Mouse (Mus musculus) T-helper 17 cell (primary cell): ENCODE results near the gene Spag7.

Experiments
- in situ Hi-C, 2 experiments: fragments of 300-600 bp; cut with MboI, MseI; formaldehyde crosslinking; loops; 1 replicate in 1 of 2; 2 replicates in 1 of 2; pipeline ENCODE4 v1.15.1; 2025; ENCODE audit warnings: high pct_unique_total_duplicates in 2 of 2

Spag7 gene

DNA sequence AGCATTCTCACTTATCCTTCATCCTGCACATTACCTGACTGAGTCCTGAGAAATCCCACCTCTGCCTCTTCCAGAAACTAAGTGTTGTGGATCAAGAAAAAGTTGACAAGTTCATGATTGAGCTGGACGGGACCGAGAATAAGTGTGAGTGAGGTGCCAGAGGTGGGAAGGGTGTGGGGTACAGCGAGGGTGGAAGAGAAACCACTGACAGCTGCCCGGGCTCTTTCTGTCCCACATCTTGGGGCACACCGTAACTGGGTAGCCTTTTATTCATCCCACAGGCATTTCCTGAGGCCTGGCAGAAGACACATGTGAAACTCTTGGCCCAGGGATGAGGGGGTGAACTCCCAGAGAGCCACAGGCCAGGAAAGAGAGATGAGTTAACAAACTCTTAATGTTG lies 10.7 kb downstream of the Spag7 start:
- in situ Hi-C loops, result loop anchor here in 1 of 2 experiments (10.0 to 25.0 kb wide), 2 partner anchors 664 to 1571 kb away; partner anchors contain the start of genes Gabarap, Per1, Phf23 and Vamp2

GRCm38 (mm10) chr11:70657991-70658390 lies 11.2 kb downstream of the Spag7 start:
- in situ Hi-C loops, result loop anchor here in 1 of 2 experiments (10.0 to 25.0 kb wide), 2 partner anchors 663 to 1571 kb away; partner anchors contain the start of genes Gabarap, Per1, Phf23 and Vamp2

GRCm38 (mm10) chr11:70657573-70657972 lies 11.6 kb downstream of the Spag7 start:
- in situ Hi-C loops, result loop anchor here in 1 of 2 experiments (10.0 to 25.0 kb wide), 2 partner anchors 663 to 1570 kb away; partner anchors contain the start of genes Gabarap, Per1, Phf23 and Vamp2

- in situ Hi-C loops, result loop anchor here in 1 of 2 experiments (10.0 to 25.0 kb wide), 2 partner anchors 662 to 1570 kb away; partner anchors contain the start of genes Gabarap, Per1, Phf23 and Vamp2
Measured at GRCm38 (mm10) chr11:70656964-70657363, 12.3 kb downstream of the Spag7 start, which contains the start of gene Eno3. Gene Eno3, plus strand, starts transcription at chr11:70657202.

GRCm38 (mm10) chr11:70656456-70656927 lies 12.7 kb downstream of the Spag7 start:
- in situ Hi-C loops, result loop anchor here in 1 of 2 experiments (10.0 to 25.0 kb wide), 2 partner anchors 662 to 1569 kb away; partner anchors contain the start of genes Gabarap, Per1, Phf23 and Vamp2

- in situ Hi-C loops, result loop anchor here in 1 of 2 experiments (10.0 to 25.0 kb wide), 2 partner anchors 661 to 1569 kb away; partner anchors contain the start of genes Gabarap, Per1, Phf23 and Vamp2
Measured at GRCm38 (mm10) chr11:70655571-70656455, 13.4 kb downstream of the Spag7 start.

DNA sequence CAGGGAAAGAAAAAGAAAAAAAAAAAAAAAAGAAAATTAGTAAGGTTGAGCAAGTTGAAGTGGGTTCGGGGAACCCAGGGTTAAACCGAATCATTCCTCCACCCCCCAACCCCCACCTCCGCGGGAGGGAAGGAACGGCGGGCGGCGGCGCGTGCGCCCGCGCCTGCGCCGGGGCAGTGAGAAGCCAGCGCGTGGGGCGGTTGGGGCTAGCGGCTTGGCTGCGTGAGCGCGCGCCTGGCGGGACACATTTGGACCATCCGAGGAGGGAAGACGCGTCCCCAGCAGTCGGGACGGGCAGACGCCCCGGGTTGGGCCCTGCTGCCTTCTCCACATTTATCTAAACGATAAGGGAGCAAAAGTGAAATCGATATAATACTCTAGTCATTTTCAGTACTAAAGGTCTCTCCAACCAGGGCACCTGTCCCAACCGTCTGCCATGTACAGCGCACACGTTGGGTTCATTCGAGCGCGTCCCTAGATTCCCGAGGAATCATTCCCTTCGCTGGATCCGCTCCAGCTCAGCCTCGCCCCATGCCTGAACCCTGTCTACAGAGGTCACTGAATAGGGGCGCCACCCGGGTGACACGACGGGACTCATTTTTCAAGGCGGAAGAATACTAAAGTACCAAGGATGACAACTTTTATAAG lies 14.2 kb downstream of the Spag7 start:
- in situ Hi-C loops, result loop anchor here in 1 of 2 experiments (10.0 to 25.0 kb wide), 2 partner anchors 660 to 1568 kb away; partner anchors contain the start of genes Gabarap, Per1, Phf23 and Vamp2

GRCm38 (mm10) chr11:70654198-70654922 lies 14.9 kb downstream of the Spag7 start, which contains the start of gene Pfn1:
Gene Pfn1, minus strand, starts transcription at chr11:70654644.
- in situ Hi-C loops, result loop anchor here in 1 of 2 experiments (10.0 to 25.0 kb wide), 2 partner anchors 660 to 1567 kb away; partner anchors contain the start of genes Gabarap, Per1, Phf23 and Vamp2

DNA sequence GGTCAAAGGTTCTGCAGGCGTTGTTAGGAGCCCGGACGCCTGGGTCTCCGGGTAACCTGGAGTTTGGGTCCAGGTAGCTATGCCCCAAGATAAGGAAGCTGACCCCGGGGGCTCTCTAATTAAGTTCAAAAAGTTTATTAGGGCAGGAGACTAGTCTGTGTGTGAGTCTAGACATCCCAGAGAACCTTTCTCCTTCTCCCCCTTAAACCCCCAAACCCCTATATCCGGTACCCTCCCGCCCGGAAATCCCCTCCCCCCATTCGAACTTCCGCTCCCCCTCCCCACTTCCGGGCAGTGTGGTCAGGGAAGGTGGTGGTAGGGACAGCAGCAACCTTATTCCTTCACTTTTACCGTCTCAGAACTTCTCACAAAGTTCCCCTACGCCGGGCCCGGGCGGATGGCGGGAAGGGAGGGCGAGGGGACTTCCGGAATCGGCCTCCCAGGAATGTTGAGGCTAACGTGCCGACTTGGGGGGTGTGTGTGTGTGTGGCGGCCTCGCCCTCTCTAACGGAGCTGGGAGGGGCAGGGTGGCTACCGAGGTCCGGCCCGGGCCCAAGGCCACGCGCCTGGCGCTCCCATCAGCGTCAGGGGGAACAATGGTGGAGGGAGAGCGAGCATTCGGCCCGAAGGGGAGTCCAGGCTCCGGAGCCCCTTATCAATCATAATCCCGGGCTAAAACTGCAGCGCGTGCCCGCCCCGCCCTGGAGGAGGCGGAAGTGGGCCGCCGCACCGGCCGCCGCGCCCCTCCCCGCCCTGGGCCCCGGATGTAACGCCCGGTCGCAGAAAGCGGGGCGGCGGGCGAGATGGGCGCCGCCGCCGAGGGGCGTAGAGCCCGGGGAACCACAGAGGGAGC lies 15.6 kb downstream of the Spag7 start:
- in situ Hi-C loops, result loop anchor here in 1 of 2 experiments (10.0 to 25.0 kb wide), 2 partner anchors 659 to 1566 kb away; partner anchors contain the start of genes Gabarap, Per1, Phf23 and Vamp2

DNA sequence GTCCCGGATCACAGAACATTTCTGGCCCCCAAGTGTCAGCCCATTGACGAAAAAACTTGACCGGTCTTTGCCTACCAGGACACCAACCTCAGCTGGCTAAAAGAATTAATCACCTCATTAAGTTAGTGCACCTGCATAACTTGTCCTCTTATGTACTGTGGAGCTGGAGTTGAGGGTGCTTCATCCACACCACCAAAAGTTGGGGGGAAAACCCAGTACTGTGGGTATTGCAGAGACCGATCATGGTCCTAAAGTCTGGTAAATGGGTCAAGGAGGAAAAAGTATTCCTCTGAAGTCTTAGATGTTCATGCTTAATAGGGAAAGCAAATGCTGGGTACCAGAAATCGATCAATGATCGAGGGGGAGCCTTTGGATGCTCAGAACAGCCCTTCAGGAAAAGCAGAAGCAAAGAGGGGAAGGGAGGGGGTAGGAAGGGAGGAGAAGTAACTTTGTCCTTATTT lies 16.3 kb downstream of the Spag7 start:
- in situ Hi-C loops, result loop anchor here in 1 of 2 experiments (10.0 to 25.0 kb wide), 2 partner anchors 658 to 1566 kb away; partner anchors contain the start of genes Gabarap, Per1, Phf23 and Vamp2

DNA sequence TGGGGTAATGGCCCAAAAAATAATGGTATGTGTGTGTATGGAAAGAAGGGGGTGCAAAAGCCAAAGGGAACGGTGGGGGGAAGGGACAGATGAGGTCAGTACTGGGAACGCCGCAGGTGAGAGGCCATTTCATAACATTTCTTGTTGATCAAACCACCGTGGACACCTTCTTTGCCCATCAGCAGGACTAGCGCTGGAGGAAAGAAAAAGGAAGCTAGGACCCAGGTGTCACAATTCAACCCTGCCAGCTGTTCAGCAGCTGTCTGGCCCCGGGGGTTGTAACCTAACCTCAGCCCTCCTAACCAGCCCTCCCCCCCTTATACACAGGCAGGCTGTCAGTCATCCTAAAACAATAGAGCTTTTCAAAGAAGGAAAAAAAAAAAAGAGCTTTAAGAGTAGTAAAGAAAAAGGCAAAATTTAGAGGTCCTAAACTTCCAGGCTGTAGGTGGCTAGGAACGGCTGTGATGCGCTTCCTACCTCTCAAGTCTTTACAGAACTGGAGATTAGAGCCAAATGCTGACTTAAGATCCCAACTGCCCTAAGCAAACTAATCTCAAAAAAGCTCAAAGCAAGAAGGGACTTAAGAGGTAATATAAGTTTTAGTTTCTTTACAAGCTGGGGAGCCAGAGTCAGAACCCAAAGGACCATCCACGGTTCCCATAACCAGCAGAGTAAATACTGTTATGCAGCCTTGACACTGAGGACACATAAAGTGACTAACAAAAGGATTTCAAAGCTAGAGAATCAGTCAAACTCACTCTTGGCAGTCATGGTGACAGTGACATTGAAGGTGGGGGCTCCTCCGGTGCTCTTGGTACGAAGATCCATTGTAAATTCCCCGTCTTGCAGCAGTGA lies 17.0 kb downstream of the Spag7 start:
- in situ Hi-C loops, result loop anchor here in 1 of 2 experiments (10.0 to 25.0 kb wide), 2 partner anchors 657 to 1565 kb away; partner anchors contain the start of genes Gabarap, Per1, Phf23 and Vamp2

DNA sequence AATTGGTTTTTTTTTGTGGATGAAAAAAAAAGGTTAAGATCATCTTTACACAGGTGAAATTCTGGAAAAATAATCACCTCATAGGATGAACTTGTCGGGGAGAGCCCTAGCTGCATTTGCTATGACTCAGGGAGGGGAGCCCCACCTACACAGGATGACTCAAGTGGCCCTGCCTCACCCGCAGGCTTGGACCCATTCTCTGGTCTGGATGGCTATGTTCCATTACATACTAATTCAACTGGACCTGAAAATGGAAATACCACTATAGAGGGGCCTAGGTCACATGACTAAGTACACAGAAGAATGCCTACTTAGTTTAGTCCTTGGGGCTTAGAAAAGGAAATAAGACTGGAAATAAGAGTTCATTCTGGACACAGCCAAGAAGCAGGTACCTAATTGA lies 17.8 kb downstream of the Spag7 start:
- in situ Hi-C loops, result loop anchor here in 1 of 2 experiments (10.0 to 25.0 kb wide), 2 partner anchors 657 to 1564 kb away; partner anchors contain the start of genes Gabarap, Per1, Phf23 and Vamp2

GRCm38 (mm10) chr11:70650322-70651175 lies 18.7 kb downstream of the Spag7 start:
- in situ Hi-C loops, result loop anchor here in 1 of 2 experiments (10.0 to 25.0 kb wide), 2 partner anchors 656 to 1563 kb away; partner anchors contain the start of genes Gabarap, Per1, Phf23 and Vamp2

DNA sequence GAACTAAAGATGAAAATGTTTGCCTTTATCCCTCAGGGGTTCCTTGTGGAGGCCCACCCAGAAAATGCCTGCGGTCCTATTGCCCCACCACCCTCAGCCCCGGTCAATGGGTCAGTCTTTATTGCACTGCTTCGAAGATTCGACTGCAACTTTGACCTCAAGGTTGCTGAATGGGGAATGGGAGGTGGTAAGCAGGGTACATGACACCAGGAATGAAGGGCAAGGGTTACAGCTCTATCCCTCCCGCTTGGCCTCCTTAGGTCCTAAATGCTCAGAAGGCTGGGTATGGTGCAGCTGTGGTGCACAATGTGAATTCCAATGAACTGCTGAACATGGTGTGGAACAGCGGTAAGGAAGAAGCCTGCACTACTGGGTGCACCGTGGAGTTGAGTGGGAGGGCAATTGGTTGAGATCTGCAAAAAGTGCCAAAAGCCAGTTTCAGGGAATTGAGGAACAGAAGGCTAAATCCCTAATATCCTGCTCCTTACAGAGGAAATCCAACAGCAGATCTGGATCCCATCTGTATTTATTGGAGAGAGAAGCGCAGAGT lies 20.0 kb downstream of the Spag7 start:
- in situ Hi-C loops, result loop anchor here in 1 of 2 experiments (25.0 kb wide), 1 partner anchor 113 kb away; the partner anchor contains the start of gene Zfp3

DNA sequence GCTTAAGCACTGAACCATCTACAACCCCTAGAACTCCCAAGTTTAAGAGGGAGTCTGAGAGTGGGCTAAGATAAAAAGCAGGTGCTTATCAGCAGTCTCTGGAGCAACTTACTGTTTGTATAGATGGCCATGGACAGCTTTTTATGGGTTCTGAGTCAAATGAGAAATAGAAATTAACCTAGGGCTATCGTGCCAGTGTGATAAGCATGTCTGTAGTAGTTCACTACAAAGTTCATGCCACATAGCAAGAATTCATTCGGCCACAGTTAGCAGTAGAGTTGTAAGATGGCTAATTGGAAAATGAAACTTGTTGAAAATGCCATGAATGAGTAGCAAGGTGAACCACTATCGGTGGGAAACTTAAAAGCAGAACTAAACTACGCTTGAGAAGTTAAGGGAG lies 20.7 kb downstream of the Spag7 start:
- in situ Hi-C loops, result loop anchor here in 1 of 2 experiments (25.0 kb wide), 1 partner anchor 114 kb away; the partner anchor contains the start of gene Zfp3
